Mouse (Mus musculus) cerebellum, adult 8-10 months (tissue): ENCODE results near the gene Sh3bp4.

ENCODE experiments used
- DNase-seq: peaks from one replicate; pipeline ENCODE4 v3.0.0; 2022

Sh3bp4 gene

DNA sequence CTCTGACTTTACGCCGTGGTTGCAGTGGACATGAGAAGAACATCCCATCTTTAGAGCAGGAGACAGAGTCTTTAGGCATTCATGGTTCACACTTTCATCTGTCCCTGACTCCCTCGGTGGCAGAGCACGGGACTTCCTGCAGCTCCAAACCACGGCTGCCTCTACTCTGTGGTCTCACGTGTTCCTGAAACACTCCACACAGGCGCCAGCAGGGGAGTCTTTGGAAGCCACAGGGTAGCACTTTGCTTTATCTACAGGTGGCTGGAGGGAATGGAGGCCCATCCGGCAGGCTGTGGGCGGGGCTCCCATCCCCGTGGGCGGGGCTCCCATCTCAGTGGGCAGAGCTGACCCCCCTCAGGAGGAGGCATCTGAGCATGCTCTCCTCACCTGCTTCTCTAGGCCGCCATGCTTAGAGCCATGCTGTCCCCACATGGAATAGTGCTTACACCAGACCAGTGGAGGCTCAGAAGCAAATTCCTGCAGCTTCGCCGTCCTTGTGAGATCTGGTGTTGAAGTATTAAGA lies 60.9 kb downstream of the Sh3bp4 start:
- no peak for DNase-seq

DNA sequence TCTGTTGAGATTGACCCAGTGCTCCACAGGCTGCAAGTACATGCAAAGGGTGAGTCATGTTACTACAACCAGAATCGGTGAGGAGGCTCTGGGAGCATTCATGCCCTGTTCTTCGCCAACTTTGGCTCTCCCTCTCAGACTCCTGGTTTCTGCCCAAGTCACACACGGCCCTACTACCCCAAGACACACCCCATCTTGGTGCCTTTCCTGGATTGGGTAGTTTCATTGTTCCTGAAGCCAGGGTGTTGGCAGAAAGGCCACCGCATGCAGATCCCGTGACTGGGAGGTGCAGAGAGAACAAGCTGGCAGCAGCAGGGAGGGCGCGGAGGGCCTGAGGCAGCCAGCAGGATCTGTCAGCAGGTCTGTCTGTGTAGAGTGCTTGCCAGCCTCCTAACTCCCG lies 61.5 kb downstream of the Sh3bp4 start:
- no peak for DNase-seq

DNA sequence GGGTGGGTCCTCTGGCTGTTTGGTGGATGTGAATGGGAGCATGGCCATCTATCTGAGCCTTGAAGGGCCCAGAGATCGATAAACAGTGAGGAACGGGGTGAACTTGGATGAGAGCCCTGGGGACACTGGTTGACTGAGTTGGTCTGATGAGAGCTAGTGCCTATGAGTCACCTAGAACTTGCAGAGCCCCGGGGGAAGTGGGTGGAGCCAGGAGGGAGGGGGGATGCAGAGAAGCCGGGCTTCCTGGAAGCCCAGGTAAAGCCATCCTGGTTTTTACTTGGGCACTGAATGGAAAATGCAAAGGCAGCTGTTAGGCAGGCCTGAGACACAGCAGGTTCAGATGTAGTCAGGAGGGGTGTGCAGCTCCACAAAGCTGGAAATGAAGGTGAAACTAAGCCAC lies 63.1 kb downstream of the Sh3bp4 start:
- DNase-seq: no peak

DNA sequence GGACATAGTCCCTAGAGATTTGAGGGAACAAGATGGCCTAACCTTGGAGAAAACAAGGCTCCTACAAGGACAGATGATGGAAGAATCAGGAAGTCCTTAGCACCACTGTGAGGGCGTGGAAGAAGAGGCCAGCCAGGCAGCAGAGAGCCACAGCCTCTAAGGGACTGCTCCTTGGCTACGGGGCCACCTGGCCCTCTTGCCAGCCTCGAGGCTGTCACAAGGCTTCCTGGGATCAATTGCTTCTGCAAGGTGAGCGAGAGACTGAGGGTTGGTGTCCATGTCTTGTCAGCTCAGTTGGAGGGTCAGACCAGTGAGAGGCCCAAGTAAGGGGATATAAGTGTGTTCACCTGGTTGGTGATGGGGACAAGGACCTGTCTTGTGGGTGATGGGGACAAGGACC lies 63.5 kb downstream of the Sh3bp4 start:
- no peak for DNase-seq

DNA sequence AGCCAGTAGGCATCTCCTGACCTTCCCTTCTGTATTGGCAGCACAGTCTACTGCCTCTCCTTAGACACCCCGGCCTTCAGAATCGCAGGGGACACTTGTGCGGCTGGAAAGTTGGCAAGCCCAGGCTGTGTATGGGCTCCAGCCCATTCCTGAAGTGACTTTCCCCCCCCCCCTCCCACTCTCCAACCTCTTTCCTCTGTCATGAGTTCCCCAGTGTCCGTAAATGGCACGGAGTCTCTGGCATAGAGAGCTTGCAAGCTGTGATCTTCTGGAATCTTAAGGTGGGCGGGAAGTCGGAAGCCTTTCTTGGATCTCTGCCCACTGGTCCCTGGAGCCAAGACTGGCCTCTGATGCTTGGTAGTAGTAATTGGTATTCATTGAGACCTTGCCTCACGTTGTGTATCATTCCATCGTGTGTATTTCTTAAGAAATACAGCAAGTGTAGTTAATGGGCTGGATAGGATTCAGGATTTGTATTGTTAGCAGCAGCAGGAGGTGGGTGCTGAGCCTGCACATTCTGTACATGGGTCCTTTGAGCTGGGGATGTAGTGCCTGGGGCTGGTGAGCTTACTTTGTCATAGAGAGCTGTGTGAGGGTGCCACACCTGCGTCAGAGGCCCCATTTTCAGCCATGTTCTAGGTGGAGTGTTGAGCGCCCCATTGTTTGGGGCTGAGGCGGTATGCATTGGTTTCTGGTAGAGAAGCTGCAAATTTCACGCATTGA lies 66.0 kb downstream of the Sh3bp4 start:
- no peak for DNase-seq

DNA sequence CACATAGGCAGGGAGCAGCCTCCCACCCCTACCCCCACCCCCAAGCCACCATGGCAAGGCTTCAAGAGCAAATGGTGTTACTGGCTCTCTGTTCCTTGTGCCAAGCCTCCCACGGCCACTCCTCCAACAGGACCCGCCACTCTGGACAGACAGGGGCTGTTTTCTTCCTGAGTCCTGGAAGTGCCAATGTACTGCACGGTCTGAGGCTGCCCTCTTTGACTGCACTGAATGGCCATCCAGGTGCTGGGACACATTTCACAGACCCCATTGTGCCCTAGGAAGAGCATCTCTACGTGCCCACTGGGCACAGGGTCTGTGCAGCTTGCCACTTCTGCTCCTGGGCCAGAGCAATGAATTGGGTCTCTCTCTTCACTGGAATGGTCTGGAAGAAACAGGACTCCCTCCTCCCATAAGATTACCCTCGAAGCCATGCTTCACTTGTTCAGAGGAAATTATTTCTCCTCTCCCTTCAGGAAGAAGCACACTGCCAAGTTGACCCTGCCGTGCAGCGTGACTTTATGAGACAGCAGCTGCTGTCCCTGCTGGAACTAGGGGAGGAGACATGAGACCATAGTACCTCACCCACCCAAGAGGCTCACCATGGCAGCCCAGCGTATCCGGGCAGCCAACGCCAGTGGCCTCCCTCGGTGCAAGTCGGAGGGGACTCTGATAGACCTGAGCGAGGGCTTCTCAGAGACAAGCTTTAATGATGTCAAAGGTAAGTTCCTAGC lies 67.0 kb downstream of the Sh3bp4 start:
- DNase-seq: no peak

DNA sequence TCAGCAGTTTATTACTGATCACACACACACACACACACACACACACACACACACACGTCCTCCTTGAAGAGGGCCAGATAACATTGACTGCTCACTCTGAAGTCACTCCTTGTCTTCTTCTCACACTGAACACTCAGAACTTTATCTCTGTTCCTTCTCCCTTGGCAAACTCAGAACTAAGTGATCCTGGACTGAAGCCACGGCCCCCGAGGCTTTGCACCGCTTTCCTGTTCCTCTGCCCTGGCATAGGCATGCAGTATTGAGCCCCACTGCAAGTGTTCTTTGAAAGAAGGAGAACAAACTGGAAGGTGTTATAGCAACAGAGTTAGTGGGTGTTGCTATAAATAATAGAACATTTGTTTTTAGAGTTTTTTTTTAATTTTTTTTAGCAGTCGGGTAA lies 68.1 kb downstream of the Sh3bp4 start:
- no peak for DNase-seq

DNA sequence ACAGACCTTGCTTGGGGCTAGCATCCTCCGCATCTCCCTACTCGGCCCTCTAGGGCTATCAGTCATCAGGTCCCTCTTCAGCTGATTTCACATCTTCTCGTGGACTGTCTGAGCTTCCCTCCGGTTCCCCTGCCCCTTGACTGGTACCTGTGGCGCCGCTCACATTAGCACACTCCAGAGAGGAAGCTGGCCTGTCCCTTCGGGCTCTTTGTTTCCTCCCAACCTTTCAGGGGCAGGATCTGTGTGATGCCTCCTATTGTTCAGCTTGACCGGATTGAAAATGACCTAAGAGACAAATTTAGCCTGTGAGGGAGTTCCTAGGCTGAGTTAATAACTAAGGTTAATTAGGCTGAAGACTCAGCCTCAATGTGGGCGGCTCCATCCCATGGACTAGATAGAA lies 69.9 kb downstream of the Sh3bp4 start:
- no peak for DNase-seq

DNA sequence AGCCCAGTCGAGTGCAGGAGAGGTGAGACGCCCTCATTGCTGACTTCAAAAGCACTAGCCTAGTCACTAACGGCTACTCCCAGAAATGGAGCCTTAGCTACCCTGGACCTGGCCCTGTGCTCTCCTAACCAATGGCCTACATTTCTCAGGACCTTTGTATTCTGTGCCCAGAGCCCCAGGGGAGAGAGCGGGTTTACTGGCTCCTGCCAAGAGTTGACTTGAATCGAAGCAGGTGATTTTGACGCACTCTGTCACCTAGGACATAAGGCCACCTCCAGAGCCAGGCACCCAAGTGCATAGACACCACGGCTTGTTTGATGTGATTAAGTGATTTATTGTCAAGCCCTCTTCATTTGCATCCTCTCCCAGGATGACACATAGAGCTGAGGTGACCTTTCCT lies 80.9 kb downstream of the Sh3bp4 start:
- no peak for DNase-seq

DNA sequence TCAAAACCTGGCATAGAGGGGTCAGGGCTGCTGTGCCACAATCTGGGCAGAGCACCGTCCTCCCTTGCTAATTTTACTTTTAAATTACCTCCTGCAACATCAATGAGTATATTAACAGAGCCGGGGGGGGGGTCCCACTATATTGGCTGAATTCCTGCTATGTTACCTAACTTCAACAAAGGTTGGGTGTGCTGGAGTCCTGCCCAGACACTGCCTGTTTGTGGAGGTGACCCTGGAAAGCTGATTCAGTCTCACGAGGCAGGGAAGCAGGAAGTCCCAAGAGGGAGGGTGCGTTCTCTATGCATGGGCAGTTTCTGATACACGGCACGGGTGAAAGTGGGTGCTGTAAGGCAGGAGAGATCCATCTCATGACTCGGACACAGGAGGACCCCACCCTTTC lies 82.4 kb downstream of the Sh3bp4 start:
- DNase-seq: no peak

DNA sequence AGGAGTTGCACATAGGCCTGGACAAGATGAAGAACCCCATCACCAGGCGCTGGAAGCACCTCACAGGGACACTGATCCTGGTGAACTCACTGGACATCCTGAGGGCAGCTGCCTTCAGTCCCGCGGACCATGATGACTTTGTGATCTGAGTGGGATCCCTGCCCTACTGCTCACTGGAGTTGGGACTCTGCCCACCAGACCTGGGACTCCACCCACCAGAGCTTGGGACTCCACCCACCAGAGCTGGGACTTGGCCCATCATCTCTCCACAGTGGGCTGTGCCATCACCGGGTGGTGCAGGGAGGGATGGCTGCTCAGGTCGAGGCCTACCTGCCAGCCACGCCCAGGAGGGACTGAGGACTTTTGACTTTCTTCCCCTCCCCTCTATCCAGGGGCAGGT lies 83.0 kb downstream of the Sh3bp4 start:
- no peak for DNase-seq

DNA sequence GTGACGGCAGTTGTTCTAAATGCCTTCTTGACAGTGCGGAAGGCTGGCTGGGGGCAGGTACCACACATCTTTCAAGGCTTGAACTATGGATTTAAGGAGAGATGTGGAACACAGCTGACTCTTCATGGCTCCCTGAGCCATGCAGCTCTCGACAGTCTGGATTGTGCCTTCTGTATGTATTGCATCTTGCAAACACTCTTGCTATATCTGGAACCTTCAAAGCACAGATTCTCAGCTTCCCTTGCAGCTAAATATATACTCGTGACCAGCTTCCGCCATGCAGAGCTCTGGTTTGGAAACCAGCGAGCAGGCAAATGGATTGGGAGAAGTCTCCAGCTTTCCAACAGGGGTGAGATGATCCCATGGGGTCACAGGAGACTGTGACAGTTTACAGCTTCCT lies 93.3 kb downstream of the Sh3bp4 start:
- DNase-seq: no peak

DNA sequence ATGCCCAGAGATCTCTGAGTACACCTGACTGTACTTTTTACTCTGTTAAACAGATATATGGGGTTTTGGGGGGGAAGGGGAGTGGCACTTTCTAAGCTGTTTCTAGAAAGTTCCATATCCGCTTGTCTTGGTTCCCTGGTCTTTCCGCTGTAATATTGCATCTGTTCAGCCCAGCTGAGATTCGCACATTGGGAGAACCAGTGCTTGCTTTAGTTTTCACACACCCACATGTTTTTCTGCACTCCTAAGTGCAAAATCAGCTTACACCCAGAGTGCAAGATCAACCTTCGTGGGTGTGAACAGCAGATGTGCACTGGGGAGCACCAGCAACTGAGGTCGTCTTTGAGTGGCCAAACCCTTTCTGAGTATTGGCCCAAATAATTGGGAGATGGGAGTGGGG lies 94.1 kb downstream of the Sh3bp4 start:
- DNase-seq: no peak

DNA sequence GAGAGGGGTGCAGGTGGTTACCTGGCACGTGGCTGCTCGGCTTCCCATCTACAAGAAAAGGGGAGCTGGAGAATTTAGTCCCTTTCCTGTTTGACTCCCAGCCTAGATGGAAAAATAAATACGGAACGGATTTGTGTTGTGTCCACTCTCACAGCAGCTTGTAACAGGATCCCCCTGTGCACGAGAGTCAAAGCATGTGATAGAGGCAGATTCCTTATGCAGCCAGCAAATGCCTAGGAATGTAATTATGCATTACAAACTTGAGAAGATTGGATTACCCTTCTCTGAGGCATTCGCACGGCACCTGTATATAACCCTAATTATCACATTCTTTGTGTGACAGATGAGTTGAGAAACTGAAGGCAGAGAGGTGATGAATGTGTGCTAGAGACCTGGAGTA lies 94.5 kb downstream of the Sh3bp4 start:
- DNase-seq: no peak

DNA sequence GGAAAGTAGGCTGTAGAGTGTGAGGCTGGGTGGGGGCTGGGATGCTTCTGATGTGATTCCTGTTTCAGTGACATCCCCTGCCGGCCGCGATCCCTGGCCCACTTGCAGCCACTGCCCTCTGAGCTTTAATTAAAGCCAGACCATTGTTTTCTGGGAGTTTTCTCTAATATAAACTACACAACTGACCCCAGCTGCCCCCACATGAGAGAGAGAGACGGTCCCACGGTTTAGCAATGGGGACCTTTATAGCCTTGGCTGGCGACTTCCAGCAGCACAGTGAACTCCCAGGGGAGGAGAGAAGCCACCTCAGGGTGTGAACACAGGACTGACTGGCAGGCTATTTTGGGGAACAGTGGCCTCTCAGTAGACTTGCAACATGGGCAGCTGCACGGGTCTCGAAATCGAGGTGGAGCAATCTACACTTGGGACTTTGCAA lies 96.6 kb downstream of the Sh3bp4 start:
- no peak for DNase-seq

DNA sequence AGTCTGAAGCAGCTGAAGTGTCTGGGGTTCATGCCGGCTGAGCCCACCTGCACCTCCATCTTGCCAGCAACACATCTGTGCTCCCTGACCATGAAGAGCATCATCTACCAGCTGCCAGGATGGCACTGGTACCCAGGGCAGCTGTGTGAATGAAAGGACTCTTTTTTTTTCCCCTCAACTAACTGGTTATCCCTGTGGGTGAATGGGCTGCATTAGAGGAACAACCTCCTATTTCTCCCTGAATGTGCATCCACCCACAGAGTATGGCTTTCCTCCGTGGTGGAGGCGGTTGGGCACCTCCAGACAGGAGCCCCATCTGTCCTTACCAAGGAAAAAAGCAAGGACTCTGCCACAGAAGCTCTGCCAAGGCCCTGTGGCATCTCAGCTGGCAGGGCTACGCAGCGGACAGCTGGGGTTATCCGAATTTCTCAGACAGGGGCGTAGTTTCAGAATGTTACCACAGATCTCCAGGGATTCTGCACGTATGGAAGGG lies 101.1 kb downstream of the Sh3bp4 start:
- DNase-seq: no peak

DNA sequence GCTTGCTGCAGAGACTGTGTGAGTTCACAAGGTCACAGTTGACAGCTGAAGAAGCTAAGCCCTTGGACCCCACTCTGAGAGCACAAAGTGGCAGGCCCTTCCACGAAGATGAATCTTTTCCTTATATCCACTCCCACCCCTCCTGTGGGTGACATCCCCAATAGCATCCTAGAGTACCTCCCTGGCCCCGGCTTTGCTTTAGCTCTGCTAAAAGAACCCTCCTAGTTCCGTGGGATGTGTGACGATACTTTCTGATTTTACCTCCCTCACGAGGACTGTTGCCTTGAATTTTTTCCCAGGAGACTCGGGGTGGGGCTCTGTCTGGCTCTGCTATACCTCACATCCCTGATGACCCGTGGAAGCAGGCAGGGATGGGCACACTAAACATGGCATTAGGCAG lies 104.4 kb downstream of the Sh3bp4 start:
- DNase-seq: no peak

DNA sequence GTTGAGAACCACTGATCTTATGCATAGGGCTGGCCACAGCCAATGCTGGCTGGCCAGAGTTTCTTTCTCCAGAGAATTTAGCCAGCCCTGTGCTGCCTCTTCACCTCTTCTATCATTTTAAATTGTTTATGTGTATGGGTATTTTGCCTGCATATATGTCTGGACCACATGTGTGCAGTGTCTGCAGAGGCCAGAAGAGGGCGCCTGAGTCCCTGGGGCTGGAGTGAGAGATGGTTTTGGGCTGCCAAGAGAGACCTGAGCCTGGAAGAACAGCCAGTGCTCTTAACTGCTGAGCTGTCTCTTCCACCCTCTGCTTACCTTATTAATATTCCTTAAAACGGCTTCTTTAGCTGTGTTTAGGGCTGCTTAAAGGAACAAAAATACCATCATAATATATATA lies 105.1 kb downstream of the Sh3bp4 start:
- DNase-seq: no peak

DNA sequence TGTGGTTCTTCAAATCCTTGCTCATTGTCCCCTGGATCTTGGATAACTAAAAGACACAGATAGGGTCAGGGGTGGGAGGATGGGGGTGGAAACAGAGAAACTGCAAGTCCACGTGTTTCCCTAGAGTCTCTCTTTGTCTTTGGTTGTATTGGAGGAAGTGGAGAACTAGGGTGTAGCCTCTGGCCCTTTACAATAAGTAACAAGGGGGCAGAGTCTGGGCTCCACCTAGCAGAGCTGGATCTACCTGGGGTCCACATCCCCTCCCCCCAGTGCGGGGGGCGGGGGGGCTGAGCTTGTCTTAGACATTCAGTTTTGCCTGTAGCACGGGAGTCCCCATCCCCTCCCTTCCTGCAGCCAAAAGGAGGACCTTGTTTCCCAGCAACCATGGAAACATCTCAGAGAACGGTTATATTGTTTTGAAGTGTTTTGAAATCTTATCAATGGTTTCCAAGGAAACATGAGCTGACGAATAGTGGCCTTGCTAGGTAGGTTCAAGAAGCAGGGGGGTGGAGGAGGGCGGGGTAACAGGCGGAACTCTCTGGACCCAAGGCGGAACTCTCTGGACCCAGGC lies 113.1 kb downstream of the Sh3bp4 start:
- no peak for DNase-seq

DNA sequence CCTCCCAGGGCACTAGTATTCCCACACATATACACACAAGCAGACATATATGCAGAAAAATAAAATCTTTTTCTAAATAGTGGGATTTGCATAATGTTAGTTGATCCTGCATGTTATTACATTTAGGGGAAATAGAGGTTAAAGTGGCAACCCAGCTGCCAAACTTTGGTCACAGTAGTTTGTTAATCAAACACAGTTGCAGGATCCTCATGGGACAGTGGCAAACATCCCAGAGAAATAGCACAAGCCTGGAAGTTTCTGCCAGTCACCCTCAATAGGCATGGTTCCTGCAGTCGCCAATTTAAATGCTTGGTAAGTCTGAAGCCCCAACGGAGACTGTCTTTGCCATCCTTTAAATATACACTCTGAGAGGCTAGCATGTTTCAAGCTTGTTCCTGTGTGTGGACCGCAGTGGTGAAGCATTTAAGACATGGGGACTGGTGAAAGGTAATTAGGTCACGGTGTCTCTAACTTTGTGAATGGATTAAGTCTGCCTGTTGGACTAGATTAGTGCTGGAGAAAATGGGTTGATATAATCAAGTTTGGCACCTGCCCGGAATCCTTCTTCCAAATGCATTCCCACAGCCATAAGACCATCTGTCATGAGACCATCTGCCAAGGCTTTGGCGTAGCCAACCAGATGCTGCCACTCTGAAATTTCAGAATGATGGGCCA lies 114.0 kb downstream of the Sh3bp4 start:
- DNase-seq: peak; percentile 57

DNA sequence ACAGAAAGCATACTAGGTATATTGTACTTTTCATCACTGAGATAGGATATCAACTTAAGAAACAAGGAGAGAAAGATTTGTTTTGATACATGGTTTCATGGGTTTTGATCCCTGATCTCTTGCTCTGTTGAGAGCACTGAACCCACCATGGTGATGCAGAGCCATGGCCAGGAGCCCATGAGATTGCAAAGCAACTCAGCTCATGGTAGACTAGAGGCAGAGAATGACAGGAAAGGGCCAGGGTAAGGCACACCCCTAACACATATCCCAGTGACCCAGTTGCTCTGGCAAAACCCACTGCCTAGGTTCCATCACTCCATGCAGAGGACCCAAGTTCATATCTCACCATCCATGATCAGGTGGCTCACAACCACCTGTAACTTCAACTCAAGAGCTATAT lies 114.6 kb downstream of the Sh3bp4 start:
- no peak for DNase-seq

DNA sequence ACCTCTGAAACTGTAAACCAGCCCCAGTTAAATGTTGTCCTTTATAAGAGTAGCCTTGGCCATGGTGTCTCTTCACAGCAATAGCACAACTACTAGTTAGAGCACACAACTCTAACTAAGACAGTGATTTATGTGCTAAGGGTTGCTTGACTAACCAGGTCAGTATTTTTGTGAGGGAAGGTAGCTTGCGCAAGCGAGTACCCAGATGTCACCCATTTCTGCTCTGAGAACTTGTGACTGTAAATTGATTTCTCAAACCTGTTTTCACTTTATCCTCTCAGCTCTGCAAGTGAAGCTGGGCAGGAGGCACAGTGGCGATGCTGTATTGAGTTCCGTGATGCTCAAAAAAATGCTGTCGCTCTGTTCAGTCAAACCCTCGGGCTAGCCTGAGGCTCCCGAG lies 117.2 kb downstream of the Sh3bp4 start:
- no peak for DNase-seq

DNA sequence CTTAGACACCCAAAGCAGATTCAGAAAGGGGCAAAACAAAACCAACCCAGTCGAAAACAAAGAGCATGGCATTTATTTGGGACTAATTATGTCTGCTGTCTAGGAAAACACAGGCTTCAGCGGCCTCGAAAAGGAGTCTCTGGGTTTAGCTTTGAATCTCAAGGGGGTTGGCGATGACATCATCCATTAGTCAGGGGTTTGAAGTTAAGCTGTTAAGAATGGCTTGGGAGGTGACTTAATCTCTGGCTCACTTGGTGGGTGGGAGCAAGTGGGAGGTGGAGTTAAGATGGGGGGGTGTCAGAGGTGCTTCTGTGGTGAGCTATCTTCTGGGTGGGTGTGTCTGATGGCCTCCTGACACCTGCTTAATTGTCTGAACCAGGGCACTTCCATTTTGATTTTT lies 117.9 kb downstream of the Sh3bp4 start:
- DNase-seq: no peak

DNA sequence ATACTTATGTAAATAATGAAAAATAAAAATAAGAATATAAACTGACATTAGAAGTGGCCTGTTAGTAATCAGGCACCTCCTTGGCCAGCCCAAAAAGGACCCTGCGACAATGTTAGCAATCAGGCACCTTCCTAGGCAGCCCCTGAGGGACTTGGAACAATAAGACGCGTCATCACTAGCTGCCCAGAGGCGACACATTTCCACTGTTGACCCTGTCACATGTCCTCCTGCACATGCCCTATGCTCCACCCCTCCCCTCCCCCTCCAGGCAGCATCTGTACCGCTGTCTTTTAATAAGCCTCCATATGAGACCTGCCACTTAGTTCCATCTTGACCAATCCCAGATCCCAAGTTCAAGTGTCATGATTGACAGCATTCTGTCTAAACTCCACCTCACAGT lies 119.0 kb downstream of the Sh3bp4 start:
- DNase-seq: no peak
